Mouse (Mus musculus) liver, embryonic 12.5 days (tissue): ENCODE measurements around the gene Fbxw8. TPM values are rescaled to one million over a fixed set of nuclear protein-coding genes. Genes with fewer than 3 reads are reported as not detected.

Source experiments
- ATAC-seq: fragments of 200-750 bp; cut with Nextera tagmentation; 2 replicates; pipeline ENCODE4 v1.8.0; 2017; ENCODE audit warnings: moderate number of reproducible peaks, mild to moderate bottlenecking, moderate library complexity
- H3K27ac ChIP-seq: fragments of 300-500 bp; sonication (generic); 2 replicates; pipeline ENCODE4 v1.5.1; 2016; ENCODE audit warnings: mild to moderate bottlenecking
- H3K27me3 ChIP-seq: fragments of 300-500 bp; sonication (generic); replicated peaks from 2 replicates; pipeline ENCODE4 v1.6.1; 2016; ENCODE audit warnings: mild to moderate bottlenecking, moderate library complexity
- H3K36me3 ChIP-seq: fragments of 300-500 bp; sonication (generic); 2 replicates; pipeline ENCODE4 v1.6.1; 2016; ENCODE audit warnings: mild to moderate bottlenecking, moderate library complexity
- H3K4me1 ChIP-seq: fragments of 300-500 bp; sonication (generic); 2 replicates; pipeline ENCODE4 v1.6.1; 2016
- H3K4me2 ChIP-seq: fragments of 300-500 bp; sonication (generic); 2 replicates; pipeline ENCODE4 v1.6.1; 2016; ENCODE audit warnings: mild to moderate bottlenecking, moderate library complexity
- H3K4me3 ChIP-seq: fragments of 300-500 bp; sonication (generic); 2 replicates; pipeline ENCODE4 v1.5.1; 2016; ENCODE audit warnings: mild to moderate bottlenecking, moderate library complexity
- H3K9ac ChIP-seq: fragments of 300-500 bp; sonication (generic); 2 replicates; pipeline ENCODE4 v1.6.1; 2016; ENCODE audit warnings: mild to moderate bottlenecking, moderate library complexity
- H3K9me3 ChIP-seq: fragments of 300-500 bp; sonication (generic); replicated peaks from 2 replicates; pipeline ENCODE4 v1.6.1; 2016; ENCODE audit warnings: mild to moderate bottlenecking, moderate library complexity
- WGBS: fragments of 180-500 bp; shearing (Covaris S2); methylation state at CpG from one replicate; pipeline ENCODE4 v1.1.7; 2016; ENCODE audit not compliant: insufficient replicate concordance; 5-methylcytosine and 5-hydroxymethylcytosine counted together
- polyA plus RNA-seq: library from polyadenylated mRNA; unstranded; fragments of >200 nt; fragmentation: Nextera tagmentation; extraction: Ambion mirVana; gene quantifications from 2 replicates; pipeline ENCODE4 v1.2.1, GENCODE M21; 2016

The Fbxw8 gene
- polyA plus RNA-seq, 1 experiment from 2014 or later = 23.1 TPM

DNA sequence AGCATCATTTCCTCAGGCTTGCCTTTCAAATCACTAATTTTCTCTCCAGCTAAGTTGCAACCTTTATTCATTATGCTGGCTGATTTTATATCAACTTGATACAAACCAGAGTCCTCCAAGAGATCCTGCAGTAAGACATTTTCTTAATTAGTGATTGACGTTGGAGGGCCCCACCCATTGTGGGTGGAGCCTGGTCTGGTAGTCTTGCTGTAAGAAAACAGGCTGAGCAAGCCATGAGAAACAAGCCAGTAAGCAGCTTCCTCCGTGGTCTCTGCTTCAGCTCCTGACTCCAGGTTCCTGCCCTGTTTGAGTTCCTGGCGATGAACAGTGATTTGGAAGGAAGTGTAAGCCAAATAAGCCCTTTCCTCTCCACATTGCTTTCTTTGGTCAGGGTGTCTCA, 119.5 kb downstream of the Fbxw8 start:
- Histone ChIP-seq H3K36me3 (no peaks in the 10 kb centered on the region), H3K9ac (no peak overlapping the region), H3K9me3 (peaks cover 5% of the 10 kb centered on the region; the same call in 1 of the 2 replicates), H3K27me3 (peaks cover 56% of the 10 kb centered on the region), H3K4me1 (0 out of 2 replicates have a peak, but pooled peaks cover 10% of the 10 kb centered on the region), H3K27ac (no peak overlapping the region), H3K4me3 (no peak overlapping the region), H3K4me2 (no peak overlapping the region)
- no peak for ATAC-seq
- WGBS = 33% methylated on average over 3 of the region's 3 CpGs

DNA sequence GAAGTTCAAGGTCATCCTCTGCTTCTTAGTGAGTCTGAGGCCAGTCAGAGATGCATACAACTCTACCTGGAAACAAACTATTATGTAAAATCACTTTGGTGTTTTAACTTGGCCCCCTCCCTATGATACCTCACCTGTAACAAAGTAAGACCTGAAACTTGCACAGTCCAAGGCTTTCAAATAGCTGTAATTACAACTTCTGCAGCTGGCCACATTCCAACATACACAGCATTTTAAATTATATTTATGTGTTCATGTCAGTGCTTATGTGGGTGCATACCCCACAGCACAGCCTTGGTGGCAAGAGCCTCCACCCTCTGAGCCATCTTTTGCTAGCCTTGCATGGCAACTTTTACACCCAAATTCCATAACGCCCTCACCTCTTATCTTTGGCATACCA, 120.6 kb downstream of the Fbxw8 start:
- H3K4me3 ChIP-seq = no peak overlapping the region
- H3K4me2 ChIP-seq = no peak overlapping the region
- peaks cover 11% of the 10 kb centered on the region; the same call in 1 of the 2 replicates for H3K4me1 ChIP-seq
- ATAC-seq = no peak
- H3K27me3 ChIP-seq = peaks cover 67% of the 10 kb centered on the region
- 72% methylated on average over 1 of the region's 1 CpGs for WGBS
- peaks cover 5% of the 10 kb centered on the region; the same call in 1 of the 2 replicates for H3K9me3 ChIP-seq
- H3K9ac ChIP-seq = no peak overlapping the region
- H3K27ac ChIP-seq = no peak overlapping the region
- H3K36me3 ChIP-seq = no peaks in the 10 kb centered on the region

DNA sequence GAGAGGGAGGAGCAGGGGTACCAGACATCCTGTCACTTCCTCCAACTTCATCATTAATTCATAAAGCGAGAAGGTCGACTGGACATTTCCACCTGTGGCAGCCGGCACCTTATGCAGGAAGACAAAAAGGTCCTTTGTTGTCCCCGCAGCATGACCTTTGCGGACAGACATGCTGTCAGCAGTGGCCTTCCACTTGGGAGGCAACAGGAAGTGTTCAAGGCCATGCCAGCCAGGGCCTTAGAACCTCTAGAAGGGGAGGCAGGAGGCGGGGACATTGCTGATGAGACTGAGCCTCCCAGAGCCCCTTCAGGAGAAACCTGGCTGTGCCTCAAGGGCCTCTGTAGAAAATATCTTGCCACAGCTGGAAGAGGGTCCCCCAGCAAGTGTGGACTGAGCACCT, 121.5 kb downstream of the Fbxw8 start:
- H3K4me2 ChIP-seq = no peak overlapping the region
- H3K4me3 ChIP-seq = no peak overlapping the region
- no peak for ATAC-seq
- H3K9me3 ChIP-seq = peaks cover 5% of the 10 kb centered on the region; the same call in 1 of the 2 replicates
- no peak overlapping the region for H3K9ac ChIP-seq
- H3K27ac ChIP-seq = no peak overlapping the region
- peaks cover 68% of the 10 kb centered on the region for H3K27me3 ChIP-seq
- peaks cover 20% of the 10 kb centered on the region for H3K4me1 ChIP-seq
- no peaks in the 10 kb centered on the region for H3K36me3 ChIP-seq
- 58% methylated on average over 6 of the region's 6 CpGs for WGBS

DNA sequence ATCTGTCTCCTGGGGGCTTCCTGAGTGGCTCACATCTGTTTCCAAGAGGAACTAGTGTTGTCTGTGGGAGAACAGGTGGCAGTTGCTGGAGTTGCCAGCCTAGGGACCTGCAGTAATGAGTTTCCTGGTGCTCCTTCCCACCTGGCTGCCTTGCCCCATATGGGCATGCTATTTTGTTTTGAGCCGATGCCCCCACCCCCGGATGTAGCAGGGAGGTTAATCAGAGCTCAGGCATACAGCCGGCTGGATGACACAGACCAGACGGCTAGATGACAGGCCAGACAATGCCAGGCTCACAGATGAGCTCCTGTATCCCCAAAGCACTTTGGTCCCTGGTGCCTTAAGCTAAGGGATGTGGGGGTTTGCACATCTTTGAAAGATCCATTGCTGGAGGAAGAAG, 121.9 kb downstream of the Fbxw8 start:
- Histone ChIP-seq H3K27ac (no peak overlapping the region), H3K4me2 (no peak overlapping the region), H3K4me1 (peaks cover 24% of the 10 kb centered on the region), H3K9me3 (peaks cover 5% of the 10 kb centered on the region; the same call in 1 of the 2 replicates), H3K36me3 (no peaks in the 10 kb centered on the region), H3K9ac (no peak overlapping the region), H3K4me3 (no peak overlapping the region), H3K27me3 (peaks cover 68% of the 10 kb centered on the region)
- ATAC-seq = no peak
- WGBS = 43% methylated on average over 4 of the region's 4 CpGs

DNA sequence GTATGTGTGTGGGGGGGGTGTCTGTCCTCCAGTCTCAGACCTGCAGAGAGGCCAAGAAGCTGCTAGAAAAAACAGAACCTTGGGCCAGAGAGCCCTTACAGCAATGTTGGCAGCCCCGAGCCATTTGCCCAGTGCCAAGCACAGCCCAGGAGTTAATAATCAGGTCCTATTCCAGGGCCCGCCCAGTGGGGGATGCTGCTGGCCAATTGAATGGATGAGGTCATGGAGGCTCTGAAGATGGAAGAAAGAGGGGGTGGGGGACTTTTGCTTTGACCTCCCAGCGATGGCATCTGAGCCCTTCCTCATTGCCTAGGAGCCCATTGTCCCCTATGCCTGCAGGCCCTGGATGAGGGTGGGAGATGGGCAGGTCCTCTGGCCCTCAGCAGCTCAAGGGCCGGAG, 123.8 kb downstream of the Fbxw8 start:
- no peak for ATAC-seq
- Histone ChIP-seq H3K4me2 (no peak overlapping the region), H3K9ac (no peak overlapping the region), H3K27me3 (peaks cover 69% of the 10 kb centered on the region), H3K27ac (no peak overlapping the region), H3K9me3 (peaks cover 5% of the 10 kb centered on the region; the same call in 1 of the 2 replicates), H3K4me1 (peaks cover 31% of the 10 kb centered on the region), H3K36me3 (no peaks in the 10 kb centered on the region), H3K4me3 (no peak overlapping the region)
- WGBS = 58% methylated on average over 4 of the region's 4 CpGs

DNA sequence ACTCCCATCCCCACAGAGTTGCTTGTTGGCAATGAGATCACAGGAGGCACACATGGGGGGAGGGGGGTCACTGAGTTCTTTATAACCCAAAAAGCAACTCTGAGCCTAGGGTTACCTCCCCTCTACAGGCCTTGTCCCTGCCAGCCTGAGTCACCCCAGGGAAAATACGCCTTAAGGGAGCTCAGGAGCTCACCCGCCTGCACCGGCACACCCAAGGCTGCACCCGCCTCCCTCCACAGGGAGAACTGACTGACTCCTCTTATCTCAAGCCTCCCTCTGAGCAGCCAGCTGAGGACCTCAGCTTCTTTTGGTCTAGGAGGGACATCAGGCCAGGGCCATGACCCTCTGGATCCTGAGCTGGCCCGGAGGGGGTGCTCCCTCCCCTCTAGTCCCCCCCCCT, 124.2 kb downstream of the Fbxw8 start:
- no peaks in the 10 kb centered on the region for H3K36me3 ChIP-seq
- H3K9ac ChIP-seq = no peak overlapping the region
- no peak overlapping the region for H3K4me3 ChIP-seq
- peaks cover 69% of the 10 kb centered on the region for H3K27me3 ChIP-seq
- H3K4me2 ChIP-seq = no peak overlapping the region
- peaks cover 5% of the 10 kb centered on the region; the same call in 1 of the 2 replicates for H3K9me3 ChIP-seq
- no peak for ATAC-seq
- 23% methylated on average over 5 of the region's 5 CpGs for WGBS
- no peak overlapping the region for H3K27ac ChIP-seq
- peaks cover 34% of the 10 kb centered on the region for H3K4me1 ChIP-seq

DNA sequence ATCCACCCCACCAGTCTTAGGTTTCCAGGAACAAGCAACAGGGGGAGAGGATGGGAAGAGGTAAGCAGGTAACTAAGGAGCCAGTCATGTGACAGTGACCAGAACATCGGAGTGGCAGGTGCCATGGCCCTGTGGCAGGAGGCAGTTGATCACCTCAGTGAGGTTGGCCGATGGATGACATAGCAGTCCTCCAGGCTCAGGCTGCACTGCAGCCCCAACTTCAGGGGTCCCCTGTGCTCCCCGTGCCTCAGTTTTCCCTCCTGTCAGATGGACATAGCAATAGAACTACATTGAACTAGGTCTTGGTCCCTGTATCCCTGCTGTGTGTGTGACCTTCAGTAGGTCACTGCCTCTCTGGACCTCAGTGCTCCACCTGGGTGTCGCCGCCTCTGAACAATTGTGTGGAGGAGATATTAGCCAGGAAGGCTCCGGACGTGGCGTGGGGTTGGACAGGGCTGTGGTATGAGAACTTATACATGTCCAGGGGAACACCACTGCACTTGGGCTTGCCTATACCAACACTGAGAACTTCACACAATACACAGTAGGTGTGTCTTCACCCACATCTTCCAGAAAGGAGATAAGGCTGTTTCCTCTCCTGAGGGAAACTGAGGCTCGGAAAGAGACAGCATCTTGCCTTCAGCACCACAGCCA, 125.1 kb downstream of the Fbxw8 start:
- no peaks in the 10 kb centered on the region for H3K36me3 ChIP-seq
- peaks cover 78% of the 10 kb centered on the region for H3K27me3 ChIP-seq
- H3K9me3 ChIP-seq = peaks cover 5% of the 10 kb centered on the region; the same call in 1 of the 2 replicates
- H3K9ac ChIP-seq = no peak overlapping the region
- 66% methylated on average over 9 of the region's 9 CpGs for WGBS
- no peak for ATAC-seq
- peaks cover 34% of the 10 kb centered on the region for H3K4me1 ChIP-seq
- no peak overlapping the region for H3K4me3 ChIP-seq
- no peak overlapping the region for H3K27ac ChIP-seq
- no peak overlapping the region for H3K4me2 ChIP-seq

DNA sequence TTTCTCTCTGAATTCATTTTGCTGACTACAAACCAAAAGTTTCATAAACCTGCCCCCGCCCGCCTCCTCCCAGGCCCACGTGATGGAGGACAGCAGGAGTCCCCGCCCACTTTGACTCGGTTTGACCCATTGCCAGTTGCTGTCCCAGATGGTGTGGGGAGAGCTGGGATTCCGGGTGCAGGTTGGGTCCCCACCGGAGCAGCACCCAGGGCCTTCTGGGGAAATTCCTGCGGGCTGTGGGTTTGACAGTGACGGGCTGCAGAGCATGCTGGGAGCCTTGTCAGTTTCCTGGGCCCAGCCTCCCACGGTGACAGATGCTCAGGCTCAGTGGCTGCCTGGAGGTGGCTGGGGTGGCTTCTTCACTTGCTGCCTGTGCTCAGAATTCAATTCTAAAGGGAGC, 125.8 kb downstream of the Fbxw8 start:
- no peak overlapping the region for H3K9ac ChIP-seq
- peak overlapping the region; percentile 57 for H3K4me3 ChIP-seq
- 3% methylated on average over 10 of the region's 10 CpGs for whole genome bisulfite sequencing
- no peaks in the 10 kb centered on the region for H3K36me3 ChIP-seq
- no peak for ATAC-seq
- peaks cover 34% of the 10 kb centered on the region for H3K4me1 ChIP-seq
- peaks cover 80% of the 10 kb centered on the region for H3K27me3 ChIP-seq
- no peaks in the 10 kb centered on the region for H3K9me3 ChIP-seq
- no peak overlapping the region for H3K27ac ChIP-seq
- H3K4me2 ChIP-seq = peak overlapping the region; percentile 76

DNA sequence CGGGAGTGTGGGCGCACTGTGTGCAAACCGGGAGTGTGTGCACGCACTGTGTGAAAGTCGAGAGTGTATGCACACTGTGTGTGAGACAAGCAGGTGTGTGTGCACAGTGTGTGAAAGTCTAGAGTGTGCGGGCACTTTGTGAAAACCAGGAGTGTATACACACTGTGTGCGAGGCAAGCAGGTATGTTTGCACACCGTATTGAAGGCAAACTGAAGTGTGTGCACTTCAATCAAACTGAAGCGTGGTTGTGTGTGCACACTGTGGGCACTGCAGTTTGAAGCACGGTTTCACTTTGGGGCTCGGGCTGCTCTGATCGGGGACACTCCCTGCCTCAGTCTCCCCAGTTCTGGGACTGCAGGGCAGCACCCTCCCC, 126.2 kb downstream of the Fbxw8 start:
- Histone ChIP-seq H3K9ac (no peak overlapping the region), H3K4me2 (peak overlapping the region; percentile 76), H3K9me3 (no peaks in the 10 kb centered on the region), H3K4me1 (peaks cover 34% of the 10 kb centered on the region), H3K36me3 (no peaks in the 10 kb centered on the region), H3K4me3 (peak overlapping the region; percentile 57), H3K27me3 (peaks cover 82% of the 10 kb centered on the region), H3K27ac (no peak overlapping the region)
- 4% methylated on average over 12 of the region's 12 CpGs for WGBS
- ATAC-seq = 0 out of 2 replicates have a peak, but pooled peaks have one; percentile 16

DNA sequence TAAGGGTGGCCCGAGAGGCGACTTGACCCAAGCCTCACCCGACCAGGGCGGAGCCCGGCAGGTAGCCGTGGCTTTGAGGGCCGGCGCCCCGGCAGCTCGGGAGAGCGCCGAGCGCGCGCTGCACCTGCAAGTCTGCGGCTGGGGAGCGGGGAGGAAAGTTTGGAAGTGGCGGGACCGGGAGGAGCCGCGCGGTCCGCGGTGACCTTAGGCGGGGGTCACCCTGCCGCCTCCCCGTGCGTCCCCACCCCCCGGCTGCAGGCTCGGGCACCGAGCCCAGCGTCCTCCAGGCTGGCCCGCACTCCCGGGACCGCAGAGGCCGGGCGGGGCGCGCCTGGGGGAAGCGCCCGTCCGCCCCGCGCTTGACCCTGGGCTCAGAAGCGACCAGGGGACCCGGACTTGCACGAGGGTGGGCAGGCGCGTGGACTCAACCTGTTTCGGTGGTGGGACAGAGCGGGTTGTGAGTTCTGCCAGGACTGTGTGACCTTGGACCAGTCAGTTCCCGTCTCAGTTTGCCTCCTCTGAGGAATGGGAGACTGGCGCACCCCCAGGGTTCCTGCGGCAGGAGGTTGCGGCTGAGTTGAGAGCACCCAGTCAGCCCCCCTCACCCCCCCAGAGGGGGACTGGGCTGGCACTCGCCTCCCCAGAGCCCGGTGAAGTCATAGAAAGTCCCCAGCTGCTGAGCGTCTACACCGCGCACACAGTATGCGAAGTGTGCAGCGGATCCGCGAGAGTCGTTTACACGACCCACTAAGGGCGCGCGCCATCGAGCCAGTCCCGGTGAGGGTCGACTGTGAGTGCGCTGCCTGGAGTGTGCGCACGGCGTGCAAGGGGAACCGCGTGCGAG, 126.9 kb downstream of the Fbxw8 start:
- no peak overlapping the region for H3K27ac ChIP-seq
- H3K4me3 ChIP-seq = peak overlapping the region; percentile 57
- no peaks in the 10 kb centered on the region for H3K36me3 ChIP-seq
- peak; percentile 13; the same call in 1 of the 2 replicates for ATAC-seq
- H3K4me2 ChIP-seq = peak overlapping the region; percentile 76
- no peaks in the 10 kb centered on the region for H3K9me3 ChIP-seq
- peaks cover 34% of the 10 kb centered on the region for H3K4me1 ChIP-seq
- H3K27me3 ChIP-seq = peaks cover 78% of the 10 kb centered on the region
- no peak overlapping the region for H3K9ac ChIP-seq
- 2% methylated on average over 69 of the region's 79 CpGs for WGBS

DNA sequence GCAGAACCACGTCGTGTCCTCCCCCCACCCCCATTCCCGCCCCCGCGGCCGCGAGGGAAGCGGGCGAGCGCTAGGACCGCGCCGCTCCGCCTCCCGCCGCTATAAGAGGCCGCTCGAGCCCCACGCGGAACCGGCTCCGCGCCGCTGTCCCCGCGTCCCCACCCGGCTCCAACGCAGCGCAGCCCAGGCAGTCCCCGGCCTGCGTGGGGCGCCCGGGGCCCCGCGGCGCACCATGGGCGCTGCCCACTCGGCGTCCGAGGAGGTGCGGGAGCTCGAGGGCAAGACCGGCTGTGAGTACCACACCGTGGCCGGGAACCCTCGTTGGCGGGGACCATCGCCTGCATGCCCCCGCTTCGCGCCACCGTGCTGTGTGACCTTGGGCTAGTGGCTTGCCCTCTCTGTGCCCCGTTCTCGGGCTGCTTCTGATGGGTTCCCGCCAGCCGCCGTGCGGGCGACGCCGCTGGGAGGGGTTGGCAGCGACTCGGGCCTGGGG, 127.5 kb downstream of the Fbxw8 start, which contains the start of gene Tesc:
Tesc (plus strand) TSS at position 46 of the 493 bp plus-strand sequence.
- WGBS = 2% methylated on average over 47 of the region's 63 CpGs
- Histone ChIP-seq H3K4me3 (peak within 1 kb of the TSS; percentile 57), H3K9ac (0 out of 2 replicates have a peak within 1 kb of the TSS, but pooled peaks have one; percentile 17), H3K27me3 (peaks cover 78% of the 10 kb centered on the region), H3K4me1 (peaks cover 34% of the 10 kb centered on the region), H3K36me3 (no peaks in the 10 kb centered on the region), H3K27ac (no peak within 1 kb of the TSS), H3K9me3 (no peaks in the 10 kb centered on the region), H3K4me2 (peak within 1 kb of the TSS; percentile 76)
- ATAC-seq = no peak
